Mouse (Mus musculus): ENCODE measurements around the gene Sptbn4.

Gene Sptbn4

GRCm38 (mm10) chr7:27308821-27309549, 138.5 kb downstream of the Sptbn4 start:
- no peak for ATAC-seq (ENCODE audit: insufficient number of reproducible peaks, low FRiP score, low TSS enrichment)

- ATAC-seq (ENCODE audit: insufficient number of reproducible peaks, low FRiP score, low TSS enrichment), result no peak
Observed at GRCm38 (mm10) chr7:27307551-27307950, 139.9 kb downstream of the Sptbn4 start.

Measured in cerebellum, adult (tissue).